12 mouse cellular contexts compared by ENCODE assay signal in genomic region chr6:120956259-120957161, GRCm38 (mm10). TPM values are rescaled to one million over a fixed set of nuclear protein-coding genes. Genes with fewer than 3 reads are reported as not detected.
DNase-seq lines count a peak whose midpoint lies in the region; ATAC-seq and TF ChIP-seq lines count a peak whose summit lies in the region.
"Had no signal": no experiment of that assay in that cellular context is flagged by ENCODE, and none has a peak within 500 bp of the region (broad histone marks: within the 10 kb centered on the region; RNA-seq: fewer than 3 reads in every experiment).

No protein-coding gene starts in this region.

- no peak for TF ChIP-seq CTCF in intestine, postnatal 0 days (IDR thresholded peaks at IDR 0.05; ENCODE audit: low read depth)

- H3K9ac ChIP-seq in intestine, embryonic 15.5 days, result no peak overlapping the region
- no peak overlapping the region for H3K9ac ChIP-seq in intestine, postnatal 0 days (ENCODE audit: low read depth, low read length)
- H3K9ac ChIP-seq in hindbrain, embryonic 12.5 days, result no peak overlapping the region
- H3K9ac ChIP-seq: hindbrain, embryonic 14.5 days had no signal

- peak; percentile 47; the same call in 1 of the 2 replicates for ATAC-seq in intestine, embryonic 15.5 days
- no peak for ATAC-seq in intestine, postnatal 0 days
- ATAC-seq in hindbrain, embryonic 12.5 days (ENCODE audit: low FRiP score), result no peak

- no peaks in the 10 kb centered on the region for H3K27me3 ChIP-seq in intestine, embryonic 15.5 days (replicated peaks)
- no peaks in the 10 kb centered on the region for H3K27me3 ChIP-seq in intestine, postnatal 0 days (replicated peaks; ENCODE audit: control insufficient read depth, insufficient read depth, low read length)
- no peaks in the 10 kb centered on the region for H3K27me3 ChIP-seq in hindbrain, embryonic 12.5 days

- H3K4me3 ChIP-seq in intestine, embryonic 15.5 days (replicated peaks), result no peak overlapping the region
- no peak overlapping the region for H3K4me3 ChIP-seq in intestine, postnatal 0 days (ENCODE audit: low read depth, low read length)
- no peak overlapping the region for H3K4me3 ChIP-seq in hindbrain, embryonic 12.5 days

- no peaks in the 10 kb centered on the region for H3K9me3 ChIP-seq in intestine, embryonic 15.5 days
- no peaks in the 10 kb centered on the region for H3K9me3 ChIP-seq in intestine, postnatal 0 days (ENCODE audit: control insufficient read depth)
- no peaks in the 10 kb centered on the region for H3K9me3 ChIP-seq in hindbrain, embryonic 12.5 days (replicated peaks)

- H3K4me1 ChIP-seq in intestine, embryonic 15.5 days (replicated peaks), result no peaks in the 10 kb centered on the region
- no peaks in the 10 kb centered on the region for H3K4me1 ChIP-seq in intestine, postnatal 0 days (replicated peaks; ENCODE audit: control insufficient read depth, insufficient read depth, low read length)
- no peaks in the 10 kb centered on the region for H3K4me1 ChIP-seq in hindbrain, embryonic 12.5 days

- peaks cover 6% of the 10 kb centered on the region; the same call in 1 of the 2 replicates for H3K36me3 ChIP-seq in intestine, embryonic 15.5 days
- peaks cover 27% of the 10 kb centered on the region for H3K36me3 ChIP-seq in intestine, postnatal 0 days (ENCODE audit: control insufficient read depth, insufficient read depth)
- peaks cover 50% of the 10 kb centered on the region for H3K36me3 ChIP-seq in hindbrain, embryonic 12.5 days

- peak; percentile 40 for DNase-seq in Muller cell, postnatal 12 days (ENCODE audit: inconsistent ontology term)
- peak; percentile 83 for DNase-seq in liver
- peak; percentile 9 to 44 for DNase-seq in natural killer cell, adult 2 months (ENCODE audit: low spot score in 2 of 2)
- DNase-seq in right cerebral cortex, postnatal 36 days (ENCODE audit: low spot score in 2 of 2), result no peak
- DNase-seq in ovary, postnatal 10 days (ENCODE audit: low spot score), result no peak
- DNase-seq: gastrocnemius, postnatal 10 days; lung, adult 2 months; right cerebral cortex, postnatal 4 days had no signal

- no peak overlapping the region for H3K4me2 ChIP-seq in intestine, embryonic 15.5 days (replicated peaks)
- H3K4me2 ChIP-seq in intestine, postnatal 0 days (replicated peaks; ENCODE audit: low read depth), result no peak overlapping the region
- no peak overlapping the region for H3K4me2 ChIP-seq in hindbrain, embryonic 12.5 days (replicated peaks)
- H3K4me2 ChIP-seq: hindbrain, embryonic 14.5 days had no signal

- no peak overlapping the region for H3K27ac ChIP-seq in intestine, embryonic 15.5 days
- H3K27ac ChIP-seq in intestine, postnatal 0 days (ENCODE audit: low read depth, low read length), result no peak overlapping the region
- H3K27ac ChIP-seq in hindbrain, embryonic 12.5 days, result no peak overlapping the region
- H3K27ac ChIP-seq: hindbrain, embryonic 14.5 days had no signal

- 88% methylated on average over 11 of the region's 11 CpGs for WGBS in intestine, embryonic 15.5 days
- 83% methylated on average over 11 of the region's 11 CpGs for WGBS in intestine, postnatal 0 days
- 91% methylated on average over 11 of the region's 11 CpGs for WGBS in hindbrain, embryonic 12.5 days

RNA-seq across cellular contexts. Expression of gene Bid, which starts 39.9 kb away (rescaled TPM):
- polyA plus RNA-seq in intestine, embryonic 15.5 days (2015; fragmentation: Nextera tagmentation; extraction: Ambion mirVana), result 20.9 and 21.0 TPM in 2 replicates
- polyA plus RNA-seq in intestine, postnatal 0 days (2015; fragmentation: Nextera tagmentation; extraction: Ambion mirVana), result 24.8 and 28.6 TPM in 2 replicates
- 17.5 and 19.4 TPM in 2 replicates for polyA plus RNA-seq in hindbrain, embryonic 12.5 days (2016; fragmentation: Nextera tagmentation; extraction: Ambion mirVana)

Comparison
In these comparisons a context has a peak if more than half of its experiments do, and no peak if none do; other contexts are left out.
1. DNase-seq: peak in Muller cell, postnatal 12 days (single experiment), liver (single experiment) and natural killer cell, adult 2 months (2 of 2); none in right cerebral cortex, postnatal 36 days (0 of 2) and ovary, postnatal 10 days (single experiment).